Mouse (Mus musculus) heart, adult 10 weeks (tissue): ENCODE measurements around the gene Dhcr24. TPM values are rescaled to one million over a fixed set of nuclear protein-coding genes. Genes with fewer than 3 reads are reported as not detected.

Source experiments
- polyA plus RNA-seq: library from polyadenylated mRNA; stranded (reverse); fragments of 350-450 nt; fragmentation: Illumina TruSeq; extraction: RNeasy Lipid Tissue Mini Kit (QIAGEN cat#74804); gene quantifications from one replicate; pipeline ENCODE4 v1.2.3, GENCODE M21; 2014; ENCODE audit warnings: low read depth, low replicate concordance

The Dhcr24 gene
- polyA plus RNA-seq, result 2.7 TPM

DNA sequence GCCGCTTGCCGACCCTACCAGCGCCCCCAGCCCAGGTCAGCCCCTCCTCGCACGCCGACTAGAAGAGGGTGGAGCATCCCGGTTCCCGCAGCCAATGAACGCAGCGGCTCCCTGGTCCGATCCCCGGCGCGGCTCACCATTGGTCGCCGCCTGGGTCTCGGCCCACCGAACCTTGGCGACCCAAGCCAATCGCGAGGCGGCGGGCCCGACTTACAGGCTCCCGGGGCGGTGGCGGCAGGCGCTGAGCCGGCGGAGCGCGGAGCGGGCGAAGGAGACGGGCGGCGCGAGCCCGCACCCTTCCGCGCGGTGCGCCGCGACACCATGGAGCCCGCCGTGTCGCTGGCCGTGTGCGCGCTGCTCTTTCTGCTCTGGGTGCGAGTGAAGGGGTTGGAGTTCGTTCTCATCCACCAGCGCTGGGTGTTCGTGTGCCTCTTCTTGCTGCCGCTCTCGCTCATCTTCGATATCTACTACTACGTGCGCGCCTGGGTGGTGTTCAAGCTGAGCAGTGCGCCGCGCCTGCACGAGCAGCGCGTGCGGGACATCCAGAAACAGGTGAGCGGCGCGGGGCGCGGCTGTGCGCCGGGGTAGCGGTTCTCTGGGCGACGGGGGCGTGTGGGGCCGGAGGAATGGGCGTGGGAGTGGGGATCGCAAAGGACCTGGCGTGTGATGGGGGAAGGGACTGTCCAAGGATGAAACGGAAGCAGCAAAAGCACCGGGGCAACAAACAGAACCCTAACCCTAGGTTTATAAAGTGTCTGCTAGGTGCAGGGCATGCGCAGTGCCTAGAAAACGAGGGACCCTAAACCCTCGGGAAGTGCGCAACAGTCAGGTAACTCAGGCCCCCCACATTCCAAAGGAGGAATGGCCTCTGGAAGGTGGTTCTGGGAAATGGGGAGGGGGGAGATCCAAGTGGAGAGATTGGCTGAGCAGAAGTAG, at the start of gene Dhcr24:
TSS of gene Dhcr24 (plus strand) at position 193 of the 936 bp plus-strand sequence.

DNA sequence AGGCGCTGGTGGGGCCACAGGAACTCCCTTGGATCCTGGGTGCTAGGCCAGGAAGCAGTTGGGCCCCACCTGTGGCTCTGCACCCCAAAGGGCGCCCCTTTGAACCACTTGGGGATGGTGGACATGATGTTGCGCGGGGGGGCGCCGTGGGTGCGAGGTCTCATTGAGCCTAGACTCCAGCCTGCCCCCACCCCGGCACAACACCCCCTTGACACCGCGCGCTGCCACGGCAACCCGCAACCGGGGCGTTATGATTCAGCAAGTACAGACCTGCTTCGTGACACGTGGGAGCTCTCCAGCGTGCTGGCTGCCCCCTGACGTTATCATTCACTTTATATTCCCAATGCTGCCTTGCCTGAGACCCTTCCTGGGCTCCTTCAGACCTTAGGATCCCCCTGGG, 56.2 kb downstream of the Dhcr24 start, which contains the start of gene Lexm:
TSS of gene Lexm (minus strand) at position 186 of the 400 bp plus-strand sequence.

DNA sequence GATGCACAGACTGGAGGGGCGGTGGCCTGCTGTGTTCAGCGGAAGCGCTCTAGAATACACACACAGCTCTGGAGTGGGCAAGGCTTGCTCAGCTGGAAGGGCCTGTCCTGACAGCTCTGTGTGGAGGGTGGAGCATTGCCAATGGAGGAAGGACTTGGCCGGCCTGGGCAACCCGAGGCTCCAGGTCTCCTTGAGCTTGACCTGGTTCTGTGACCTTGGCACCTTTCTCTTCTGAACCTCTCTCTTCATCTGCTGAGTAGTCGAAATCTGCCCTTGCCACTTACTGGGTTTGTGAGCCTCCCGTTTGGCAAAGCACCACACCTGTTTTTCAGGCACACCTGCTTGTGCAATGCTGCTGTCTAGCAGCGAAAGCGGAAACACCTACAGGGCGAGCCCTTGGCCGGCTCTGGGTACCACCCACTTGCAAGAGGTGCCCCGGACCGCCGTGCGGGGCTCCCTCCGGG, 61.2 kb downstream of the Dhcr24 start, which contains the start of gene Ttc22:
TSS of gene Ttc22 (plus strand) at position 403 of the 464 bp plus-strand sequence.

Other genes starting within 250 kb of the Dhcr24 start
- 29.1 TPM for gene Usp24, start 244.8 kb upstream of the Dhcr24 start, polyA plus RNA-seq
- not detected for gene Pcsk9, start 96.7 kb upstream of the Dhcr24 start, polyA plus RNA-seq
- gene Bsnd, start 68.8 kb upstream of the Dhcr24 start, polyA plus RNA-seq, result not detected
- gene Lexm, start 56.2 kb downstream of the Dhcr24 start, polyA plus RNA-seq, result not detected
- gene Ttc22, start 61.4 kb downstream of the Dhcr24 start, polyA plus RNA-seq, result not detected
- gene Pars2, start 90.0 kb downstream of the Dhcr24 start, polyA plus RNA-seq, result 9.8 TPM
- 31.1 TPM for gene Ttc4, start 117.9 kb downstream of the Dhcr24 start, polyA plus RNA-seq
- gene Mroh7, start 169.9 kb downstream of the Dhcr24 start, polyA plus RNA-seq, result 1.0 TPM
- gene Fam151a, start 172.9 kb downstream of the Dhcr24 start, polyA plus RNA-seq, result 0.39 TPM
- gene Acot11, start 244.0 kb downstream of the Dhcr24 start, polyA plus RNA-seq, result 14.8 TPM